Mouse (Mus musculus): ENCODE measurements around the gene Gm45799.

Gene Gm45799

DNA sequence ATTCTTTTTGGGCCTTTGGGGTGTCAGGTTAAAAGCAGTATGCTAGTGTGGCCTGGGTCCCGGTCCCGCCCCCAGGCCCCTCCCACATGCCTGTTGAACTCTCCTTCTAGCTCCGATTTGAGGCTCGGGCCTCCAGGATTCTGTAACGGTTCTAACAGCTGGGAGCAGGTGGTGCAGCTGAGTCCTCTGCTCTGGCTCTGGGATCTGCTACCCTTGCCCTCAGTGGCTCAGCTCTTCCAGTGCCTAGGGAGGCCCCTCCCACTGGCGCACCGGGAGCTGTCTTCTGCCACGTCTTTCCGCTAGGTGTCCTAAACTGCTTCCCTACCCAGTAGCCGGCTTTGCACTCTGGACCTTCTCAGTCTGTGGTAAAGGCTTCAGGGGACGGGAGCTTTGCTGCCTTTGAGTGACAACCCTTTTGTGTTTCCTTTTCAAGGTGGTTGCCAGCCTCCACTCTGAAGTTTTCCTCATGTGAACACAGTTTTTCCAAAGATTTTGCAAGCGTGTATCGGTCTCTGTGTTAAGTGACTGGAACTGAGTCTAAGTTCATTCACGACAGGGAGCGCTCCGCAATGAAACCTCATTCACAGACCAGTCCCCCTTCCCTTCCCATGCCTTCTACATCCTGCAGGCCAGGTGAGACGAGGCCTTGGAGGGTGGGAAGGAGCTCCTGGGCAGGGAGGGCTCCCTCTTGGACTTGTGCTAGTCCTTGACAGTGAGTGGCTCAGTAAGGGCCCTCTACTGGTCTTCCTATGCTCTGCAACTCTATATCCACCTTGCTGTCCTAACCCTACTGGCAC, 10.5 kb downstream of the Gm45799 start, which contains the start of gene Dnhd1:
Dnhd1 (plus strand) TSS at position 189 of the 797 bp plus-strand sequence.
- DNase-seq, result peak; percentile 90

DNA sequence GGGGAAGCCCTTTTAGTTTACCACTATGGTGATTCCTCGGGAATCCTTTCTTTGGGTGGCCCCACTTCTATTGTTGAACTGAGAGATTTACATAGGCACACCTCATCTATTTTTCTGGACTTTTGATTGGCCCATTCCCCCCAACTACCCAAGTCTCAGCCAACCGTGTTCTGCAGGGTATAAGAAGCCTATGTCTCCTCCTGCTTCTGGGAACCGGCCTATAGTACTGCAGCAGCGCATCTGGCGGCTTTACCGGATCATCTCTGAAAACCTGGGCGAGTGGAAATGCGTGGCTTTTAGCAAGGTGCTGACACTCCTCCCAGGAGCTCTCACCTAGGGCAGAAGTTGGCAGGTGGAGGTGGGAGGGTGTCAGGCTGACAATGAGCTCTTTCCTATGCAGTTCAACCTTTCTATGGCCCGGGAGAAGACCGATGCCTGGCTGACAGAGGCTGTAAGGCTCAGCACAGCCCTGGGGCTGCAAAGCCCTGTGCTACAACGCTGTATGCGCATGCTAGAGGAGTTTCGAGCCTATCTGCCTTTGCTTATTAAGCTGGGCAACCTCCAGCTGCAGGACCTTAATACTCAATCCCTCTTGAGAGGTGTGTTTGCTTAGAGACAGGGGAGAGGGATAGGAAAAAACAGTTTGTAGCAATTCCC, 45.3 kb downstream of the Gm45799 start:
- no peak for DNase-seq

DNA sequence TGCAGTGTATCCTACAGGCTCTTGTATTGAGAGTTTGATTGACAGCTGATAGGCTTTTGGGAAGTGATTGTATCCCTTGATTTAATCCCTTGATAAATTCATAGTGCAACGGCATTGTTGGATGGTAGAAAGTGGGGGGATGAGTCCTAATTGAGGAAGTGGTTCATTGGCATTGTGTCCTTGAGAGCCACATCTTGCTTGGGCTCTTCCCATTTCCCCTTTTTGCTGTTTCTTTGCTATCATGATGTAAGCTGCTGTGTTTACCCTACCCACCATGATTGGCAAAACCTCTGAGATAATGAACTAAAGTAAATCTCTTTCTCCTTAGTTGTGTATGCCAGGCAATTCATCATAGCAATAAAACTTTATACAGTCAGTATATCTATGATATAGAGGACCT, 50.5 kb downstream of the Gm45799 start:
- DNase-seq, result no peak

DNA sequence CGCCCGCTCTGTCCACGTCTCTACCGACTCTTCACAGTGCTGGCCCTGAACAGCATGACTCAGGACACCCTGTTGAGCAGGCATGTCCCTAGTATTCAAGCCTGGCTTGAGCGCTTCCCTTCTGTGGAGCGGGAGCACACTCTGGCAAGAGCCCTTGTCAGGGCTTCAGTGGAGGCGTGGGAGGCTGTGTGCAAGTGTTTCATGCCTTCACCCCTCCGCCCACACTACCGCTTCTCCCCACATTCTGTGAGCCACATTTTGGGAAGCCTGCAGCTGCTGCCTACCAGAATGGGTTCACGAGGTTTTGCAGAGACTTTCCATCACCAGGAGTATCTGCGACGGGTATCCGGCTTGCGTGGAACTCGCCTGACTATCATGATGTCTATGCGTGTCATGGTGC, 62.8 kb downstream of the Gm45799 start:
- DNase-seq, result no peak

DNA sequence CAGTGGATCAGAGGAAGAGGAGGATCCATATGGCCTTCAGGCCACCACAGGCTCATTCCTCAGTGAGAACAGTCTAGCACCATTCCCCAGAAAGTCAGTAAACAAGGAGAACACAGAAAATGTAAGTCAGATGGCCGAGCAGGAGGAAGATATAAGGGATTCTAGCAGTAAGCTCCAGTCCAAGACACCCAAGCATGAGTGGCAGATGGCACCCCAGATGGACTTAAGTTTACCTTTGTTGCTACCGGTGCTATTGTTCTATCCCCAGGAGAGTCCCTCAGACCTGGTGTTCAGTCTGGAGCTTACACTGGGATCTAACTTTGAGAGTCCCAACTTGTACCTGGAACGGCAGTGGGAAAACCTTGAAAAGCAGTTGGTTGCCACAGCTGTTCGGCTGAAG, 63.5 kb downstream of the Gm45799 start:
- DNase-seq, result no peak

DNA sequence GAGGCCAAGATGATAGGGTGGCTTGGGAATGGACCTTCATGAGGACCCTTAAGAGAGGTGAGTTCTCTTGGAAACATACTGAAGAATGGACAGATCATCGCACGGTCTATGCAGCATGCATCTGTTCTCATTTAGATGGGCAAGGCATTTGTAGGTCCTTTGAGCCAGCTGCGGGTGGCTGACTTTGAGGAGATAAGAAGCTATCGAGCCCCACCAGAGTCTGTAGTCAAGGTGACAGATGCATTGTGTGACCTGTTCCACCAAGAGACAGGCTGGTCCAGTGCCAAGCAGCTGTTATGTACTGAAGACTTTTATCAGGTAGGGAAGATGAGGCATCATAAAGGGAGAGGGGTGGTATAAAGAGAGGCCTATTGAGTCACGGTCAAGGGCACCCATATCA, 68.4 kb downstream of the Gm45799 start:
- no peak for DNase-seq

DNA sequence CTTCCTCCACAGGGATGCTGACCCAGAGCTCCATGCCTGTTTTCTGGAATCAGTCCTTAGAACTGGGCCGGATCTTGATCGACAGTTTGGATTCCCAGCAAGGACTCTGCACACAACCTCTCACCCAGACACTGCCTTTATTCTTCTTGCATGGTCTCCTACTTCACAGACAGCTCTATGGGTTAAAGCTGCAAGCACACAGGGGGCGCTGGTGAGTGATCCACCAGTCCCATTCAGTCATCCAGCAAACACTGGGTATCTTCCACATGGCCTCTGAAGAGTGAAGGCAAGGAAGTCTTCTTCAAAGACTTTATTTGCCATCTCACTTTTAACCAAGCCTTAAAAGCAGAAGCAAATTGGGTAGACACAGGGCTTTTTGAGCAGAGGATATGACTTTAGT, 75.0 kb downstream of the Gm45799 start:
- no peak for DNase-seq

DNA sequence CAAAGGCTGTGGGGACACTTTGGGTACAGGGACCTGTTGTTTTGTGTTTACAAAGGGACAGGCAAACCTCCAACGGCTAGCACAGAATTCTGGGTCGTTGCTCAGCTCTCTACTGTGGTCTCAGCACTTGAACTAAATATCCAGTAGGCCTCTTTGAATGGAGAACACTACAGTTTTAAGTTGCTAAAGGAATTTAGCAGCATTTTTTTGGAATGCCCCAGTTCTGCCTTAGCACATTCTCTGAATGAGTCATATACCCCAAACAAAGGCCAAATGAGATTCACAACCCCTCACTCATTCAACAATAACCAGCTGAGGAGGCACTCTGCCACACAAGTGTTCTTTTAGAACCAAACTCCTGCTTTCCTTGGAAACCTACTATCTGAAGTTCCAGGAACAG, 81.6 kb downstream of the Gm45799 start:
- DNase-seq, result no peak

DNA sequence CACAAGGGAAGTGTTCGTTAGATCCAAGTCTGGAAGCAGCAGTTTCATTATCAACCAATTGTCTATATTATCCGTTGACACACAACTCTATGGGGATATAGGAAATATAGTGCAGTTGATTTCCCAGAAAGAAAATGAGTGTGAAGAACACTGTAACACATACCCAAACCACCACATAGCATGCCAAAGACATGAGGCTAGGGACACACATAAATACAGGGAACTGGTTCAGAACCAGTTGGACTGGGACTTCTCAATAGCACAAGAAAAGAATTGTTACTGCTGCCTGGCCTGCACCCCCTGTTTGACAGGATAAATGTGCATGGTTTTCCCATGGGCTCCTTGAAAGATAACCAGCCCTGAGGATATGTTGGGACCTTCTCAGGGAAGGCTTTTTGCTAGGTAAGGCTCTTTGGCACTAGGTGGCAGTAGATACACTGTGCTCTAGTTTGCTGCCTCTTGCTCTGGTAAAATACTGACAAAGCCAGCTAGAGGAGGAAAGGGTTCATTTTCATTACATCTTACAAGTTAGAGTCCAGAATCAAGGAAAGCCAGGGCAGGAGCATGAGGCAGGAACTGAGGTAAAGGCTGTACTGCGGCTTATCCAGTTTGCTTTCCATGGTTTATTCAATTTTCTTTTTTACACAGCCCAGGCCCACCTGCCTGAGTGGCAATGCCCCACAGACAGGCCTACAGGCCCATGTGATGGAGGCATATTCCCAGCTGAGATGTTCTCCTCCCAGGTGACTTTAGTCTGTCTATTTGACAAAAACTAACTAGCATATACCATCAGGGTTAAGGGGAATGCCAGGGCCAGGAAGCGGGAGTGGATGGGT, 86.0 kb downstream of the Gm45799 start:
- DNase-seq, result peak; percentile 71

DNA sequence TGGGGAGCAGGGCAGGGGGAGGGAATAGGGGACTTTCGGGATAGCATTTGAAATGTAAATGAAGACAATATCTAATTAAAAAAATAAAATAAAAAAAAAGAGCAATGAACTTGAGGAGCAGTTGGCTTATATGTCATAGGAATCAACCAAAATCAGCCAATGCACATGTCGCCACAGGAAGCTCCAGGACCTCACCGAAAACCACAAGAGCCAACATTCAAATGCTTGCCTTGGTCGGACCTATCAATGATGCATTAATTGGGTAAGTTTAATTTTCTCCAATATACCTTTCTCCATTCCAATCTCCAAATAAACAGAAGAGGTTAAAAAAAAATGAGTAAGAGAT, 86.6 kb downstream of the Gm45799 start:
- DNase-seq, result no peak

DNA sequence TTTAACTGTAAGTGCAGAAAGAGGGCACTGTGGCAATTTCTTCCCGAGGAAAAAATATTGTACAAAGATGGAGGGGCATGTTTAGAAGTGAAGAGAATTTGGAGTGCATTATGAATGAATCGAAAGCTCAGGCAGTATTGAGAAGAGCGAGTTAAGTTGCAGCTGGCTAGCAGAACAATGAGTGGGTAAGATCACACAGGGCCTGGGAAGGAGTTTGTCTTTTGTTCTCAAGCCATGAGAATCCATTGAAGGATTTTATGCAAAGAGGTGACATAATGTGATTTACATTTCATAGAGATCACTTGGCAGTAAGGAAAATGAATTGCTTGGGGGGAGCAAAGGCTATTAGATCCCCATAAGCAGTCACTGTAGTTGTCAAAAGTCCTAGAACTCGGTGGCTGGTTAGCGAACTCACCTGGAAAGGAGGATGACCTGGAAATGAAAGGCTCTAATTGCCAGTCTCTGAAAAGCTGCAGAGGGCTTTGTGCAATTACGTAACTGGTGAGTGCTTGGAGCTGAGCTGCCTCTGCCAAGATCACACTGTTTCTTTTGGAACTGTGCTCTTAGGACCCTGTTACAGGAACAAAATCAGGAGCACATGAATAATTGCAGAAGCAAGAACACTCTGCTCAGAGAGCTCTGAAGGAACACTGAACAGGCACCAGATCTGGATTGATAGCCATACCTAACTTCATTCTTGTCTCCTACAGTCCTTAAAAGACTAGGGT, 88.5 kb downstream of the Gm45799 start:
- DNase-seq, result no peak

DNA sequence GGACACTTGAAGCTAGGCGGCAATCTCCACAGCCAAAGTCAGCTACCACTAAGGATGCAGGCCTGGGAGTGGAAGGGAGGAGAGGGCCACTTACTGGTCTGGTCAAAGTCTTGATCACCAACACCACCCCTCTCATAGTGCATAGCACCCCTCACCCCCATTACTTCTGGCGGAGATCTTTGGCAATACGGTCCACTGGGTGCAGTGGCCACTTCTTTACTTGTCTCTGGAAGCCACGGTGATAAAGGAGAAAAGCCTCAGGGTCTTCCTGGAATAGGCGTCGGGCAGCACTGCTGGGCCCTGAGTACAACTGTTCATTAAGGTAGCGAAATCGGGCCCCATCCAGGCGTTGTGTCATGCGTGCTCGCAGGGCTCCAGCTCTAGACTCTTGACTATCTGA, 93.5 kb downstream of the Gm45799 start:
- no peak for DNase-seq

All from kidney, postnatal 14 days (tissue).